In genomic region chr12:83100413-83100812, GRCm38 (mm10) we compare ENCODE assay signal across 8 mouse cellular contexts.
A peak's percentile ranks its signal among the peaks of the same experiment; 100 is the strongest.
DNase-seq lines count a peak whose midpoint lies in the region.

No protein-coding gene starts in this region.

- peak; percentile 30 to 43 for DNase-seq in cerebellum, postnatal 25 days
- no peak for DNase-seq in cerebellum, adult 11 months
- DNase-seq in gastrocnemius, postnatal 25 days: peak; percentile 77
- DNase-seq in heart, postnatal 25 days (ENCODE audit: low spot score): peak; percentile 70
- peak; percentile 17 to 47 for DNase-seq in lung, postnatal 4 days
- no peak for DNase-seq in left cerebral cortex, adult 8-10 months (ENCODE audit: low spot score in 2 of 2)
- DNase-seq in right cerebral cortex, adult 2 months (ENCODE audit: low spot score in 2 of 2): no peak
- no peak for DNase-seq in thymus, postnatal 10 days (ENCODE audit: low spot score in 2 of 2)

- intact Hi-C loops in heart, postnatal 25 days (cut with DNase I): no loop called here

Comparison
In these comparisons a context has a peak if more than half of its experiments do, and no peak if none do; other contexts are left out.
1. DNase-seq: peak in cerebellum, postnatal 25 days (2 of 2), gastrocnemius, postnatal 25 days (single experiment), heart, postnatal 25 days (single experiment) and lung, postnatal 4 days (2 of 2); none in cerebellum, adult 11 months (single experiment), left cerebral cortex, adult 8-10 months (0 of 2), right cerebral cortex, adult 2 months (0 of 2) and thymus, postnatal 10 days (0 of 2).